In genomic region chr10:19170596-19170995, GRCm38 (mm10) we compare ENCODE assay signal across 9 mouse cellular contexts.
DNase-seq lines count a peak whose midpoint lies in the region; ATAC-seq and TF ChIP-seq lines count a peak whose summit lies in the region.
"Had no signal": no experiment of that assay in that cellular context is flagged by ENCODE, and none has a peak within 500 bp of the region (broad histone marks: within the 10 kb centered on the region; RNA-seq: fewer than 3 reads in every experiment).

No protein-coding gene starts in this region.

- TF ChIP-seq EP300 in stomach, postnatal 0 days (optimal IDR thresholded peaks at IDR 0.05), result no peak

- DNase-seq in heart, adult 11 months, result peak; percentile 91
- DNase-seq in heart, postnatal 14 days, result no peak
- no peak for DNase-seq in lung, adult 18-20 months
- DNase-seq in forebrain, embryonic 10.5 days (ENCODE audit: extremely low spot score, low spot score), result no peak
- no peak for DNase-seq in stomach, postnatal 0 days (ENCODE audit: low spot score)
- DNase-seq: cerebellum, adult 2 months had no signal

- no peaks in the 10 kb centered on the region; the same call in 1 of the 2 replicates for H3K9me3 ChIP-seq in lung, embryonic 15.5 days
- peaks cover 16% of the 10 kb centered on the region for H3K9me3 ChIP-seq in heart, embryonic 13.5 days
- peaks cover 5% of the 10 kb centered on the region; the same call in 1 of the 2 replicates for H3K9me3 ChIP-seq in forebrain, embryonic 10.5 days
- H3K9me3 ChIP-seq in stomach, postnatal 0 days (ENCODE audit: control insufficient read depth, low read length), result no peaks in the 10 kb centered on the region

- 39% methylated on average over 4 of the region's 4 CpGs for WGBS in lung, embryonic 15.5 days
- WGBS in heart, embryonic 13.5 days, result 16% methylated on average over 4 of the region's 4 CpGs
- 73% methylated on average over 4 of the region's 4 CpGs for WGBS in forebrain, embryonic 10.5 days
- WGBS in stomach, postnatal 0 days, result 44% methylated on average over 4 of the region's 4 CpGs

- no peak overlapping the region for H3K4me2 ChIP-seq in lung, embryonic 15.5 days
- peak overlapping the region; percentile 37 for H3K4me2 ChIP-seq in heart, embryonic 13.5 days
- no peak overlapping the region for H3K4me2 ChIP-seq in stomach, postnatal 0 days (replicated peaks; ENCODE audit: low read depth)

- H3K4me1 ChIP-seq in lung, embryonic 15.5 days, result peaks cover 11% of the 10 kb centered on the region
- H3K4me1 ChIP-seq in heart, embryonic 13.5 days, result peaks cover 40% of the 10 kb centered on the region
- peaks cover 15% of the 10 kb centered on the region for H3K4me1 ChIP-seq in forebrain, embryonic 10.5 days
- H3K4me1 ChIP-seq in stomach, postnatal 0 days (replicated peaks; ENCODE audit: control insufficient read depth, insufficient read depth), result 0 out of 2 replicates have a peak, but pooled peaks cover 3% of the 10 kb centered on the region

- no peak overlapping the region for H3K9ac ChIP-seq in lung, embryonic 15.5 days
- no peak overlapping the region for H3K9ac ChIP-seq in heart, embryonic 13.5 days
- H3K9ac ChIP-seq in stomach, postnatal 0 days (ENCODE audit: low read length), result no peak overlapping the region

- no peak for TF ChIP-seq CTCF in stomach, postnatal 0 days (IDR thresholded peaks at IDR 0.05; ENCODE audit: low read depth)

- intact Hi-C loops in heart, postnatal 14 days (cut with DNase I), result no loop called here

- H3K27me3 ChIP-seq in lung, embryonic 15.5 days, result no peaks in the 10 kb centered on the region
- H3K27me3 ChIP-seq in heart, embryonic 13.5 days (replicated peaks), result no peaks in the 10 kb centered on the region
- no peaks in the 10 kb centered on the region for H3K27me3 ChIP-seq in forebrain, embryonic 10.5 days (ENCODE audit: poor library complexity, severe bottlenecking)
- H3K27me3 ChIP-seq in stomach, postnatal 0 days (ENCODE audit: control insufficient read depth, insufficient read depth, low read length), result no peaks in the 10 kb centered on the region

- no peak overlapping the region for H3K4me3 ChIP-seq in lung, embryonic 15.5 days
- no peak overlapping the region for H3K4me3 ChIP-seq in heart, embryonic 13.5 days
- H3K4me3 ChIP-seq in forebrain, embryonic 10.5 days, result no peak overlapping the region
- H3K4me3 ChIP-seq in stomach, postnatal 0 days (ENCODE audit: low read depth, low read length), result no peak overlapping the region

- H3K27ac ChIP-seq in lung, embryonic 15.5 days, result 0 out of 2 replicates have a peak overlapping the region, but pooled peaks have one; percentile 4
- H3K27ac ChIP-seq in heart, embryonic 13.5 days (replicated peaks), result peak overlapping the region; percentile 63
- no peak overlapping the region for H3K27ac ChIP-seq in forebrain, embryonic 10.5 days
- no peak overlapping the region for H3K27ac ChIP-seq in stomach, postnatal 0 days (replicated peaks)

- no peaks in the 10 kb centered on the region for H3K36me3 ChIP-seq in lung, embryonic 15.5 days
- no peaks in the 10 kb centered on the region for H3K36me3 ChIP-seq in heart, embryonic 13.5 days
- H3K36me3 ChIP-seq in forebrain, embryonic 10.5 days (replicated peaks), result no peaks in the 10 kb centered on the region
- H3K36me3 ChIP-seq in stomach, postnatal 0 days (ENCODE audit: control insufficient read depth, insufficient read depth, low read length), result no peaks in the 10 kb centered on the region

- ATAC-seq in lung, embryonic 15.5 days (ENCODE audit: borderline replicate concordance, extremely low read depth, low FRiP score, low TSS enrichment), result no peak
- no peak for ATAC-seq in heart, embryonic 13.5 days (ENCODE audit: extremely low read depth, insufficient number of reproducible peaks, low FRiP score, low TSS enrichment)
- peak; percentile 76; the same call in 1 of the 2 replicates for ATAC-seq in monocyte, adult 5-6 weeks (replicated peaks; ENCODE audit: insufficient number of reproducible peaks, low FRiP score, low TSS enrichment, poor library complexity, severe bottlenecking)
- no peak for ATAC-seq in stomach, postnatal 0 days (ENCODE audit: low FRiP score, low TSS enrichment)

Comparison
In these comparisons a context has a peak if more than half of its experiments do, and no peak if none do; other contexts are left out.
1. H3K27ac ChIP-seq: peak in lung, embryonic 15.5 days (single experiment) and heart, embryonic 13.5 days (single experiment); none in forebrain, embryonic 10.5 days (single experiment) and stomach, postnatal 0 days (single experiment).